Mouse (Mus musculus) stomach, postnatal 0 days (tissue): ENCODE data around the gene Zfpl1. TPM values are rescaled to one million over a fixed set of nuclear protein-coding genes. Genes with fewer than 3 reads are reported as not detected.

Source experiments
- ATAC-seq: fragments of 200-750 bp; cut with Nextera tagmentation; 2 replicates; pipeline ENCODE4 v1.8.0; 2017; ENCODE audit not compliant: low FRiP score, low TSS enrichment
- DNase-seq: peaks from one replicate; pipeline ENCODE4 v3.0.0-alpha.2; 2016; ENCODE audit warnings: low spot score
- H3K27ac ChIP-seq: fragments of 300-500 bp; sonication (generic); replicated peaks from 2 replicates; pipeline ENCODE4 v1.5.1; 2014; ENCODE audit warnings: mild to moderate bottlenecking, control low read depth
- H3K27me3 ChIP-seq: fragments of 300-500 bp; sonication (generic); 2 replicates; pipeline ENCODE4 v1.6.1; 2014; ENCODE audit warnings: low read length; ENCODE audit not compliant: control insufficient read depth, insufficient read depth
- H3K36me3 ChIP-seq: fragments of 300-500 bp; sonication (generic); 2 replicates; pipeline ENCODE4 v1.6.1; 2014; ENCODE audit warnings: low read length, mixed read lengths; ENCODE audit not compliant: control insufficient read depth, insufficient read depth
- H3K4me1 ChIP-seq: fragments of 300-500 bp; sonication (generic); replicated peaks from 2 replicates; pipeline ENCODE4 v1.6.1; 2014; ENCODE audit warnings: antibody characterized with exemption; ENCODE audit not compliant: control insufficient read depth, insufficient read depth
- H3K4me2 ChIP-seq: fragments of 300-500 bp; sonication (generic); replicated peaks from 2 replicates; pipeline ENCODE4 v1.6.1; 2014; ENCODE audit warnings: low read depth, mild to moderate bottlenecking, control low read depth, moderate library complexity
- H3K4me3 ChIP-seq: fragments of 300-500 bp; sonication (generic); 2 replicates; pipeline ENCODE4 v1.5.1; 2014; ENCODE audit warnings: low read depth, low read length, control low read depth
- H3K9ac ChIP-seq: fragments of 300-500 bp; sonication (generic); 2 replicates; pipeline ENCODE4 v1.6.1; 2014; ENCODE audit warnings: mild to moderate bottlenecking, low read length, control low read depth, mixed read lengths
- H3K9me3 ChIP-seq: fragments of 300-500 bp; sonication (generic); 2 replicates; pipeline ENCODE4 v1.6.1; 2016; ENCODE audit warnings: low read length; ENCODE audit not compliant: control insufficient read depth
- CTCF ChIP-seq: IDR thresholded peaks from 2 replicates; pipeline ENCODE4 v1.5.1; 2016; ENCODE audit warnings: antibody characterized with exemption, low read depth, mild to moderate bottlenecking, moderate library complexity
- EP300 ChIP-seq: optimal IDR thresholded peaks from 2 replicates; pipeline ENCODE3; 2016; ENCODE audit warnings: antibody characterized with exemption
- WGBS: fragments of 180-500 bp; shearing (Covaris S2); extraction: QIAGEN DNeasy Blood & Tissue Kit; methylation state at CpG from one replicate; pipeline ENCODE4 v1.1.7; 2014; 5-methylcytosine and 5-hydroxymethylcytosine counted together
- polyA plus RNA-seq: library from polyadenylated mRNA; unstranded; fragments of >200 nt; fragmentation: Nextera tagmentation; extraction: Ambion mirVana; gene quantifications from 2 replicates; pipeline ENCODE4 v1.2.1, GENCODE M21; 2015

The Zfpl1 gene
- polyA plus RNA-seq, 1 experiment from 2014 or later, result 58.4 TPM

- peak within 1 kb of the TSS; percentile 90 for H3K9ac ChIP-seq
- no peaks in the 10 kb centered on the region for H3K36me3 ChIP-seq
- H3K4me1 ChIP-seq, result peaks cover 5% of the 10 kb centered on the region
- no peaks in the 10 kb centered on the region for H3K9me3 ChIP-seq
- WGBS, result under 1% methylated on average over 58 of the region's 58 CpGs
- peak; percentile 53 for TF ChIP-seq EP300
- no peak; the same call in 1 of the 2 replicates for TF ChIP-seq CTCF
- peak within 1 kb of the TSS; percentile 96 for H3K4me2 ChIP-seq
- peak within 1 kb of the TSS; percentile 96 for H3K27ac ChIP-seq
- H3K27me3 ChIP-seq, result no peaks in the 10 kb centered on the region
- H3K4me3 ChIP-seq, result peak within 1 kb of the TSS; percentile 83
- DNase-seq (peak; percentile 95), ATAC-seq (peak; percentile 72)
These were observed 23.7 kb downstream of the Zfpl1 start, which contains the start of gene Znhit2 for GRCm38 (mm10) chr19:6061021-6061533. TSS of gene Znhit2 (plus strand) at chr19:6061192.

DNA sequence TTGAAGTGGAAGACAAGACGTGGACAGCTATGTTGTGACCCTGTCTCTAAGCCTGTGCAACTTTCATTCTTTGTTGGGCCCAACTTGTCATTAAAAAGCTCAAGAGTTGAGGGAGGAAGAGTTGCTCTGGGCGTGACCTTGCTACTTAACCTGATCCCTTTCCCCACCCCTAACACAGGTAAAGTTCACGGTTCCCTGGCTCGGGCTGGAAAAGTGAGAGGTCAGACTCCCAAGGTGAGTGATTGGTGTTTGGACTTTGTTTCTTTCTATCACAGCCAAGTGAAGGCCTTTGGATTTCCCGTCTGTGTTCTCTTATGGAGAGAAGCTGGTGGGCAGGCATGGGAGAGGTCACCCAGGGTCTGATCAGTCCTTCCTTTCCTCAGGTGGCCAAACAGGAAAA lies 25.8 kb downstream of the Zfpl1 start:
- WGBS, result 63% methylated on average over 5 of the region's 5 CpGs
- DNase-seq (no peak), ATAC-seq (no peak)
- Histone ChIP-seq H3K9me3 (no peaks in the 10 kb centered on the region), H3K27me3 (no peaks in the 10 kb centered on the region), H3K4me3 (peak overlapping the region; percentile 76; the same call in 1 of the 2 replicates), H3K36me3 (no peaks in the 10 kb centered on the region; the same call in none of the 2 replicates), H3K4me2 (peak overlapping the region; percentile 66), H3K9ac (peak overlapping the region; percentile 89), H3K27ac (no peak overlapping the region), H3K4me1 (peaks cover 5% of the 10 kb centered on the region)
- TF ChIP-seq EP300 (no peak), CTCF (no peak)

GRCm38 (mm10) chr19:6058513-6058912 lies 26.2 kb downstream of the Zfpl1 start:
- Histone ChIP-seq H3K9ac (peak overlapping the region; percentile 89), H3K27ac (peak overlapping the region; percentile 87), H3K27me3 (no peaks in the 10 kb centered on the region), H3K4me2 (peak overlapping the region; percentile 66), H3K36me3 (no peaks in the 10 kb centered on the region; the same call in none of the 2 replicates), H3K4me3 (peak overlapping the region; percentile 76), H3K4me1 (peaks cover 5% of the 10 kb centered on the region), H3K9me3 (no peaks in the 10 kb centered on the region)
- 26% methylated on average over 5 of the region's 5 CpGs for WGBS
- DNase-seq (no peak), ATAC-seq (no peak)
- TF ChIP-seq EP300, result no peak
- no peak for TF ChIP-seq CTCF

DNA sequence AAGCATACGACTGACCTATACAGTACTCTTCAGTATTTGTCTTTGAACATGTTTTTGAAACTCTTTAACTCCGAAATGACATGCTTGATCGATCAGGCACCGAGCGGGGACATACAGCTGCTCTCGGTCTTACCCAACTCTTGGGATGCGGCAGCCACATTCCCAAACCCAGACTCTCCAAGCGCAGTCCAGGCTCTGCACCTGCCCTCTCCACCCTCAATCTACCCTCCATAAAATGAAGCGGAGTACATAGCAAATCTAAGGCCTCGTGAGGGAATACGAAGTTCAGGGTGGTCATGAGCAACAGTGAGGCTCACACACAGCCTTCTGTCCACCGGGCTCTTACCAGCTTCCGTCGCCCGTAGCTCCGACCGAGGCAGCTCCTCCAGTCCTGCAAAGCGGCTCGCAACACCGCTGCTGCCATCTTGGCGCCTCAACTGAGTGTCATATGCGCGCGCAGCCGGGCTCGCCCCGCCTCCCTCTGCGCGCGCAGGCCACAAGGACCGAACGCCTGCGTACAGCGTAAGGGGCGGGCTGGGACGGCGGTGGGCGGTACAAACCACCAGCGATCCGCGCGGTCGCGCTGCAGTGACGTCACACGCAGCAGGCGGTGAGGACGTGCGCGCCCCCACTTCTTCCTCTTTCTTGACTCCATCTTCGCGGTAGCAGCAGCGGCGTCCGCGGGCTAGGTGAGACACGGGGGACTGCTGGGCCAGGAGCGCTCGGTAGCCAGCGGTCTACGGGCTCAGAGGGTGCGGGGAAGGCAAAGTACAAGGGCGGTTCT lies 27.3 kb downstream of the Zfpl1 start, which contains the start of the genes Mrpl49 and Fau:
TSS of gene Mrpl49 (minus strand) at position 473 of the 784 bp plus-strand sequence.
TSS of gene Fau (plus strand) at position 532 of the 784 bp plus-strand sequence.
- DNase-seq (peak; percentile 99), ATAC-seq (peak; percentile 85)
- Histone ChIP-seq H3K9ac (peak within 1 kb of the TSS; percentile 89), H3K4me3 (peak within 1 kb of the TSS; percentile 76), H3K4me2 (peak within 1 kb of the TSS; percentile 81), H3K27me3 (no peaks in the 10 kb centered on the region), H3K4me1 (peaks cover 3% of the 10 kb centered on the region), H3K27ac (peak within 1 kb of the TSS; percentile 87), H3K9me3 (no peaks in the 10 kb centered on the region), H3K36me3 (peaks cover 4% of the 10 kb centered on the region)
- under 1% methylated on average over 61 of the region's 63 CpGs for WGBS
- TF ChIP-seq CTCF, result no peak
- no peak for TF ChIP-seq EP300

DNA sequence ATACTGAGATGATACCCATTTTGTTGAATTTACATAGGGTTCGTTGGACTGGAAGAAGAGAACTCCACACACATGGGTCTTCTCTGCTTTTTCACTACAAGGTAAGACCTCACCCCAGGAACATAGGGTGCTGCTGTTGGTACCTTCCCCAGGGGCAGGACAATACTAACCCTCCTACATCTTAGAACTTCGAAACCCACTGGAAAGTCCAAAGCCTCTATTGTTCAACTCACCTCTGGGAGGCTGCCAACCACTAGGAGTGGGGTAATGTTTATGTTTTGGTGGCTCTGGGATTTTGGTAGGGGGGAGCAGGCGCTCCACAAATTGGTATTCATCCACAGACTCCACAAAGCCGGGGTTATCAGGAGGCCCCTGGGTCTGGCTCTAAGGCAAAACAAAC lies 28.1 kb downstream of the Zfpl1 start:
- DNase-seq, result no peak
- Histone ChIP-seq H3K36me3 (peaks cover 11% of the 10 kb centered on the region), H3K4me2 (peak overlapping the region; percentile 81), H3K4me3 (peak overlapping the region; percentile 76), H3K9me3 (no peaks in the 10 kb centered on the region), H3K9ac (peak overlapping the region; percentile 32; the same call in 1 of the 2 replicates), H3K27me3 (no peaks in the 10 kb centered on the region), H3K4me1 (no peaks in the 10 kb centered on the region; the same call in 1 of the 2 replicates), H3K27ac (no peak overlapping the region)
- no peak for TF ChIP-seq CTCF
- TF ChIP-seq EP300, result no peak
- 39% methylated on average over 4 of the region's 4 CpGs for WGBS
- ATAC-seq, result no peak
